Mouse (Mus musculus): ENCODE measurements at regions not wholly inside any gene's neighbourhood (a gene's known extent, or its start where the extent isn't known, plus 50 kb on each side); places are given as distances from the start of the nearest gene placed in this dataset.

- TF ChIP-seq CTCF (IDR thresholded peaks at IDR 0.05; ENCODE audit: low read depth): no peak
- TF ChIP-seq EP300 (IDR thresholded peaks at IDR 0.05; ENCODE audit: low read depth): no peak
These were observed 155.3 kb upstream of the Rad23b start for GRCm38 (mm10) chr4:55194552-55194951.

All from liver, postnatal 0 days (tissue).